Mouse (Mus musculus) G1E (cell line): ENCODE results near the gene S1pr2. TPM values are rescaled to one million over a fixed set of nuclear protein-coding genes. Genes with fewer than 3 reads are reported as not detected.

Experiments
- ATAC-seq: 2 replicates; pipeline ENCODE4 v1.8.0; 2016; ENCODE audit warnings: mild to moderate bottlenecking; ENCODE audit not compliant: insufficient number of reproducible peaks, poor library complexity, low FRiP score, severe bottlenecking; ENCODE audit errors: extremely low read depth
- DNase-seq: peaks from one replicate; pipeline ENCODE4 v3.0.0; 2012; ENCODE audit warnings: low spot score
- H3K27me3 ChIP-seq: 2 replicates; pipeline ENCODE4 v1.6.1; 2012; ENCODE audit warnings: mild to moderate bottlenecking, low read length, inconsistent platforms; ENCODE audit not compliant: insufficient read depth
- H3K36me3 ChIP-seq: replicated peaks from 2 replicates; pipeline ENCODE3; 2012; ENCODE audit warnings: mild to moderate bottlenecking, inconsistent platforms
- H3K4me1 ChIP-seq: 2 replicates; pipeline ENCODE4 v1.6.1; 2012; ENCODE audit warnings: low read depth, low read length, inconsistent platforms, mixed read lengths; ENCODE audit not compliant: insufficient read depth
- H3K4me3 ChIP-seq: 2 replicates; pipeline ENCODE4 v1.5.1; 2012; ENCODE audit warnings: low read depth, mild to moderate bottlenecking, inconsistent platforms, low read length, moderate library complexity, mixed read lengths
- H3K9me3 ChIP-seq: replicated peaks from 2 replicates; pipeline ENCODE4 v1.6.1; 2012; ENCODE audit warnings: inconsistent platforms
- CTCF ChIP-seq: IDR thresholded peaks from 2 replicates; pipeline ENCODE4 v1.5.1; 2012; ENCODE audit warnings: low read depth, low read length, inconsistent platforms, mixed read lengths
- GATA1 ChIP-seq: IDR thresholded peaks from 2 replicates; pipeline ENCODE4 v1.6.1; 2012; ENCODE audit warnings: borderline replicate concordance, low read length, inconsistent platforms, mixed read lengths
- GATA2 ChIP-seq: IDR thresholded peaks from 2 replicates; pipeline ENCODE4 v1.6.1; 2012; ENCODE audit warnings: low read depth, low read length, inconsistent platforms, borderline replicate concordance
- POLR2AphosphoS5 ChIP-seq: IDR thresholded peaks from 2 replicates; pipeline ENCODE4 v1.6.1; 2012; ENCODE audit warnings: low read depth, low read length, inconsistent platforms; ENCODE audit not compliant: insufficient replicate concordance
- TAL1 ChIP-seq: conservative IDR thresholded peaks from 2 replicates; pipeline ENCODE4 v1.6.1; 2012; ENCODE audit warnings: low read depth, low read length, inconsistent platforms, mixed read lengths
- polyA plus RNA-seq: library from polyadenylated mRNA; stranded (reverse); fragments of >175 nt; gene quantifications from 2 replicates; pipeline ENCODE4 v1.2.3, GENCODE M21; 2012
- total RNA-seq, 2 experiments: library from RNA; stranded (forward) in 1 of 2; stranded (reverse) in 1 of 2; fragments of 200-1000 nt in 1 of 2; fragments of >200 nt in 1 of 2; fragmentation: Nextera tagmentation in 1 of 2; gene quantifications; 2 replicates each; pipeline ENCODE4 v1.2.3; 2014 to 2017

Gene S1pr2
- total and polyA plus RNA-seq, 3 experiments = 1.6 to 8.4 (median 2.1) TPM

- peaks cover 13% of the 10 kb centered on the region for H3K36me3 ChIP-seq
- H3K4me1 ChIP-seq = peaks cover 16% of the 10 kb centered on the region
- ATAC-seq (no peak), DNase-seq (no peak)
- TF ChIP-seq CTCF = no peak
- TF ChIP-seq POLR2AphosphoS5 = no peak
- no peak for TF ChIP-seq GATA1
- TF ChIP-seq GATA2 = no peak
- no peak for TF ChIP-seq TAL1
- H3K9me3 ChIP-seq = no peaks in the 10 kb centered on the region
- no peak overlapping the region for H3K4me3 ChIP-seq
- peaks cover 30% of the 10 kb centered on the region for H3K27me3 ChIP-seq
Observed at GRCm38 (mm10) chr9:20961557-20961956, 15.0 kb downstream of the S1pr2 start.

GRCm38 (mm10) chr9:20959430-20959938 is 17.1 kb downstream of the S1pr2 start, which contains the start of gene Dnmt1:
Dnmt1 (minus strand) TSS chr9:20959888.
- no peak for DNase-seq
- no peak for ATAC-seq
- H3K36me3 ChIP-seq = no peaks in the 10 kb centered on the region
- peaks cover 34% of the 10 kb centered on the region for H3K27me3 ChIP-seq
- no peak within 1 kb of the TSS for H3K4me3 ChIP-seq
- H3K4me1 ChIP-seq = no peaks in the 10 kb centered on the region
- no peaks in the 10 kb centered on the region for H3K9me3 ChIP-seq
- TF ChIP-seq POLR2AphosphoS5 (no peak), GATA1 (no peak), CTCF (no peak), GATA2 (no peak), TAL1 (no peak)

- TF ChIP-seq GATA2 (no peak), TAL1 (no peak), GATA1 (no peak), CTCF (no peak), POLR2AphosphoS5 (no peak)
- Histone ChIP-seq H3K4me3 (no peak overlapping the region), H3K36me3 (no peaks in the 10 kb centered on the region), H3K4me1 (peaks cover 9% of the 10 kb centered on the region), H3K9me3 (no peaks in the 10 kb centered on the region), H3K27me3 (peaks cover 34% of the 10 kb centered on the region)
- ATAC-seq (no peak), DNase-seq (no peak)
Observed at GRCm38 (mm10) chr9:20956989-20957388, 19.6 kb downstream of the S1pr2 start.

GRCm38 (mm10) chr9:20952520-20953227 is 23.9 kb downstream of the S1pr2 start:
- DNase-seq = peak; percentile 89
- TF ChIP-seq GATA2 (no peak), CTCF (no peak), TAL1 (no peak), GATA1 (no peak), POLR2AphosphoS5 (no peak)
- Histone ChIP-seq H3K4me1 (peaks cover 46% of the 10 kb centered on the region), H3K4me3 (peak overlapping the region; percentile 89), H3K9me3 (no peaks in the 10 kb centered on the region), H3K27me3 (peaks cover 10% of the 10 kb centered on the region), H3K36me3 (peaks cover 38% of the 10 kb centered on the region)
- peak; percentile 92 for ATAC-seq

- no peaks in the 10 kb centered on the region for H3K9me3 ChIP-seq
- peak overlapping the region; percentile 89 for H3K4me3 ChIP-seq
- no peak for TF ChIP-seq GATA1
- no peak for TF ChIP-seq TAL1
- no peak for TF ChIP-seq GATA2
- TF ChIP-seq CTCF = no peak
- peaks cover 44% of the 10 kb centered on the region for H3K36me3 ChIP-seq
- H3K27me3 ChIP-seq = peaks cover 8% of the 10 kb centered on the region
- peaks cover 52% of the 10 kb centered on the region for H3K4me1 ChIP-seq
- DNase-seq (no peak), ATAC-seq (no peak)
Observed at GRCm38 (mm10) chr9:20951966-20952519, 24.5 kb downstream of the S1pr2 start.

GRCm38 (mm10) chr9:20951441-20951840 is 25.1 kb downstream of the S1pr2 start:
- H3K4me3 ChIP-seq = peak overlapping the region; percentile 89
- H3K27me3 ChIP-seq = peaks cover 5% of the 10 kb centered on the region
- peaks cover 50% of the 10 kb centered on the region for H3K36me3 ChIP-seq
- H3K4me1 ChIP-seq = peaks cover 58% of the 10 kb centered on the region
- TF ChIP-seq POLR2AphosphoS5 = no peak
- TF ChIP-seq CTCF = no peak
- TF ChIP-seq TAL1 = no peak
- TF ChIP-seq GATA1 = no peak
- TF ChIP-seq GATA2 = no peak
- DNase-seq (no peak), ATAC-seq (no peak)
- no peaks in the 10 kb centered on the region for H3K9me3 ChIP-seq
